Mouse (Mus musculus) megakaryocyte, embryonic 14.5 days (primary cell): ENCODE data around the gene Sptbn4.

Source experiments
- FLI1 ChIP-seq: IDR thresholded peaks from 2 replicates; pipeline ENCODE4 v1.6.1; 2012; ENCODE audit warnings: low read length, inconsistent platforms, mixed read lengths
- GATA1 ChIP-seq: IDR thresholded peaks from 3 replicates; pipeline ENCODE4 v1.6.1; 2012; ENCODE audit warnings: mixed read lengths, low read length, inconsistent platforms, borderline replicate concordance

DNA sequence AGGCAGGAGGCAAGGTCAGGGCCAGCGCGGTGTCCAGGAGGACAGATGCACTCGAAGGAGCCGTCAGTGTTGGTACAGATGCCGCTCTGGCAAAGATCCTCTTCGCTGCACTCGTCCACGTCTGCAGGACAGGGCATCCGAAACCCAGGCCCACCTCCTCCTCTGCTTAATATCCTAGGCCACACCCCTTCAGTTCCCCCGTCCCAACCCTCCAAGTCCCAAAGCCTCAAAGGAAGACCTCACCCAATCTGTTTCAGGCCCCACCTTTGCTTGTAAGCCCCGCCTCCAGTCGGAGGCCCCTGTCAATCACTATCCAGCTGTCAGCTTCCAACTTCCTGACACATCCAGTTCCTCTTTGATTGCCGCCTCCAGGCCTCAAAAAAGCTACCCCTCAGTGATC is 125.2 kb downstream of the Sptbn4 start:
- TF ChIP-seq GATA1 = no peak
- no peak for TF ChIP-seq FLI1
